Mouse (Mus musculus) CH12.LX (cell line): Measurements from ENCODE around the gene Cacna1b. TPM values are rescaled to one million over a fixed set of nuclear protein-coding genes. Genes with fewer than 3 reads are reported as not detected.
A peak's percentile ranks its signal among the peaks of the same experiment; 100 is the strongest.

ENCODE experiments used
- DNase-seq: peaks from one replicate; pipeline ENCODE4 v3.0.0-alpha.2; 2013; ENCODE audit errors: extremely low read depth
- H3K27ac ChIP-seq: 2 replicates; pipeline ENCODE4 v1.5.1; 2012; ENCODE audit warnings: low read depth, mild to moderate bottlenecking, control low read depth, moderate library complexity; ENCODE audit not compliant: insufficient read depth
- H3K27me3 ChIP-seq: replicated peaks from 2 replicates; pipeline ENCODE3; 2012; ENCODE audit warnings: inconsistent platforms
- H3K36me3 ChIP-seq, 2 experiments: replicated peaks in 1 of 2; 2 replicates each; pipeline versions ENCODE3 to v1.6.1; 2012; ENCODE audit warnings: inconsistent platforms in 1 of 2, low read length in 1 of 2, mild to moderate bottlenecking in 1 of 2, mixed read lengths in 1 of 2, moderate library complexity in 1 of 2; ENCODE audit not compliant: control insufficient read depth in 1 of 2, insufficient read depth in 1 of 2
- H3K4me1 ChIP-seq, 2 experiments: 2 replicates each; pipeline ENCODE4 v1.6.1; 2012; ENCODE audit warnings: inconsistent platforms in 1 of 2, moderate library complexity in 1 of 2; ENCODE audit not compliant: insufficient read depth in 2 of 2, control insufficient read depth in 1 of 2
- H3K4me2 ChIP-seq: 2 replicates; pipeline ENCODE4 v1.6.1; 2012; ENCODE audit warnings: low read depth, mild to moderate bottlenecking, control low read depth; ENCODE audit not compliant: poor library complexity, insufficient read depth, severe bottlenecking
- H3K4me3 ChIP-seq, 3 experiments: fragments of 150-350 bp in 1 of 3; sonication (generic) in 1 of 3; replicated peaks in 1 of 3; 2 replicates each; pipeline versions ENCODE3 to v1.5.1; 2011 to 2012; ENCODE audit warnings: low read depth in 2 of 3, low read length in 2 of 3, mild to moderate bottlenecking in 2 of 3, moderate library complexity in 2 of 3, control low read depth in 1 of 3, improper control_type of control experiment in 1 of 3, inconsistent platforms in 1 of 3, mixed read lengths in 1 of 3; ENCODE audit not compliant: poor library complexity in 1 of 3
- H3K79me2 ChIP-seq: replicated peaks from 2 replicates; pipeline ENCODE4 v1.6.1; 2012; ENCODE audit warnings: mild to moderate bottlenecking, moderate library complexity; ENCODE audit not compliant: control insufficient read depth, poor library complexity, insufficient read depth, severe bottlenecking; ENCODE audit errors: extremely low read depth
- H3K9ac ChIP-seq: 2 replicates; pipeline ENCODE4 v1.6.1; 2012; ENCODE audit warnings: low read depth, mild to moderate bottlenecking, control low read depth, moderate library complexity; ENCODE audit not compliant: insufficient read depth
- H3K9me3 ChIP-seq: replicated peaks from 2 replicates; pipeline ENCODE3; 2012; ENCODE audit warnings: low read length, inconsistent platforms, mixed read lengths
- CHD1 ChIP-seq: IDR thresholded peaks from 2 replicates; pipeline ENCODE4 v1.6.1; 2012; ENCODE audit warnings: low read depth, low read length, improper control_type of control experiment, inconsistent platforms
- CTCF ChIP-seq, 2 experiments: IDR thresholded peaks in 1 of 2; conservative IDR thresholded peaks in 1 of 2; 2 replicates each; pipeline ENCODE4 v1.5.1; 2011 to 2012; ENCODE audit warnings: low read depth in 2 of 2, low read length in 2 of 2, improper control_type of control experiment in 1 of 2, inconsistent platforms in 1 of 2, mild to moderate bottlenecking in 1 of 2, moderate library complexity in 1 of 2
- E2F4 ChIP-seq: IDR thresholded peaks from 2 replicates; pipeline ENCODE4 v1.6.1; 2011; ENCODE audit warnings: low read depth, low read length, improper control_type of control experiment; ENCODE audit not compliant: insufficient replicate concordance
- ELF1 ChIP-seq: IDR thresholded peaks from 2 replicates; pipeline ENCODE4 v1.6.1; 2014; ENCODE audit warnings: low read depth, mild to moderate bottlenecking, inconsistent platforms, low read length, improper control_type of control experiment
- EP300 ChIP-seq: IDR thresholded peaks from 2 replicates; pipeline ENCODE4 v1.6.1; 2011; ENCODE audit warnings: low read length, improper control_type of control experiment
- GABPA ChIP-seq: IDR thresholded peaks from 2 replicates; pipeline ENCODE4 v1.6.1; 2012; ENCODE audit warnings: low read depth, low read length, improper control_type of control experiment, inconsistent platforms; ENCODE audit not compliant: insufficient replicate concordance
- HCFC1 ChIP-seq: IDR thresholded peaks from 2 replicates; pipeline ENCODE4 v1.6.1; 2012; ENCODE audit warnings: low read depth, mild to moderate bottlenecking, inconsistent platforms, low read length, improper control_type of control experiment
- IRF4 ChIP-seq: IDR thresholded peaks from 2 replicates; pipeline ENCODE4 v1.6.1; 2014; ENCODE audit warnings: low read depth, mild to moderate bottlenecking, inconsistent platforms, low read length, improper control_type of control experiment
- JUND ChIP-seq: conservative IDR thresholded peaks from 2 replicates; pipeline ENCODE4 v1.6.1; 2011; ENCODE audit warnings: low read depth, low read length, improper control_type of control experiment
- KAT2A ChIP-seq: IDR thresholded peaks from 2 replicates; pipeline ENCODE4 v1.6.1; 2012; ENCODE audit warnings: low read length, improper control_type of control experiment, inconsistent platforms; ENCODE audit not compliant: insufficient replicate concordance
- MAX ChIP-seq: IDR thresholded peaks from 2 replicates; pipeline ENCODE4 v1.6.1; 2011; ENCODE audit warnings: low read length, improper control_type of control experiment
- MXI1 ChIP-seq: IDR thresholded peaks from 2 replicates; pipeline ENCODE4 v1.6.1; 2011; ENCODE audit warnings: mild to moderate bottlenecking, low read depth, low read length, improper control_type of control experiment
- MYC ChIP-seq: IDR thresholded peaks from 2 replicates; pipeline ENCODE4 v1.6.1; 2011; ENCODE audit warnings: low read depth, mild to moderate bottlenecking, improper control_type of control experiment, low read length
- NELFE ChIP-seq: IDR thresholded peaks from 2 replicates; pipeline ENCODE4 v1.6.1; 2011; ENCODE audit warnings: low read depth, low read length, improper control_type of control experiment
- NRF1 ChIP-seq: IDR thresholded peaks from 2 replicates; pipeline ENCODE4 v1.6.1; 2014; ENCODE audit warnings: low read depth, mild to moderate bottlenecking, inconsistent platforms, low read length, improper control_type of control experiment, moderate library complexity
- PAX5 ChIP-seq: IDR thresholded peaks from 2 replicates; pipeline ENCODE4 v1.6.1; 2012; ENCODE audit warnings: low read length, inconsistent platforms, mixed read lengths
- POLR2A ChIP-seq: IDR thresholded peaks from 2 replicates; pipeline ENCODE4 v1.6.1; 2011; ENCODE audit warnings: low read depth, mild to moderate bottlenecking, improper control_type of control experiment, low read length
- RAD21 ChIP-seq: IDR thresholded peaks from 2 replicates; pipeline ENCODE4 v1.6.1; 2011; ENCODE audit warnings: low read depth, mild to moderate bottlenecking, low read length, improper control_type of control experiment, moderate library complexity
- SIN3A ChIP-seq: IDR thresholded peaks from 2 replicates; pipeline ENCODE4 v1.6.1; 2012; ENCODE audit warnings: low read length, improper control_type of control experiment, inconsistent platforms
- SMC3 ChIP-seq: IDR thresholded peaks from 2 replicates; pipeline ENCODE4 v1.6.1; 2011; ENCODE audit warnings: low read depth, low read length, improper control_type of control experiment
- TBP ChIP-seq: conservative IDR thresholded peaks from 2 replicates; pipeline ENCODE4 v1.6.1; 2011; ENCODE audit warnings: low read depth, low read length, improper control_type of control experiment
- TCF12 ChIP-seq: IDR thresholded peaks from 2 replicates; pipeline ENCODE4 v1.6.1; 2014; ENCODE audit warnings: low read depth, mild to moderate bottlenecking, inconsistent platforms, low read length, improper control_type of control experiment
- ZC3H11A ChIP-seq: IDR thresholded peaks from 2 replicates; pipeline ENCODE4 v1.6.1; 2012; ENCODE audit warnings: low read depth, mild to moderate bottlenecking, inconsistent platforms, low read length, improper control_type of control experiment
- ZMIZ1 ChIP-seq: IDR thresholded peaks from 2 replicates; pipeline ENCODE4 v1.6.1; 2012; ENCODE audit warnings: low read depth, mild to moderate bottlenecking, inconsistent platforms, low read length, improper control_type of control experiment
- dilution Hi-C: fragments of 300-500 bp; cut with MboI; formaldehyde crosslinking; loops from 2 replicates; pipeline ENCODE4 v1.14.3; 2020; ENCODE audit warnings: low sequenced_read_pairs; ENCODE audit not compliant: extremely low pct_unique_long_range_greater_than_20kb, extremely low pct_ligation_motif_present
- in situ Hi-C: fragments of 300-500 bp; cut with MboI; formaldehyde crosslinking; loops from 3 replicates; pipeline ENCODE4 v1.14.3; 2019; ENCODE audit warnings: low sequenced_read_pairs, low pct_ligation_motif_present, low pct_unique_long_range_greater_than_20kb, mixed read lengths
- polyA plus RNA-seq: library from polyadenylated mRNA; unstranded; fragments of >175 nt; gene quantifications from 2 replicates; pipeline ENCODE4 v1.2.1, GENCODE M21; 2012; ENCODE audit warnings: low read depth; ENCODE audit not compliant: insufficient read length
- total RNA-seq, 2 experiments: library from RNA; depleted of rRNA; stranded (reverse); fragments of 300-350 nt in 1 of 2; fragments of >200 nt in 1 of 2; gene quantifications; 2 replicates each; pipeline ENCODE4 v1.2.3; 2012 to 2014

Gene Cacna1b
- total and polyA plus RNA-seq, 3 experiments, result 0.16 to 0.72 TPM; not detected in 1

DNA sequence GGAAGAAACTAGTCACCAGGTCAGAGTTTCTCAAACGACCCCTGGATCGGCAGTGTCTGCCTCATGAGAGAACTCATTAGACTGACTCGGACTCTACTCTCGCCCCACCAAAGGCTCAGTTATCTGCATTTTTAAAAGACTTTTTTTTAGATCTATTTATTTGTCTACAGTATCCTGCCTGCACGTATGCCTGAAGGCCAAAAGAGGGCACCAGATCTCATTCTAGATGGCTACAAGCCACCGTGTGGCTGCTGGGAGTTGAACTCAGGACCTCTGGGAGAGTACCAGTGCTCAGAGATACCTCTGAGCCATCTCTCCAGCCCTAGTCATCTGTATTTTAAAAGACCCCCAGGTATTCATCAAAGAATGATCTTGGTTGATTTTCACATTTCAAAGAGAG lies 201.0 kb downstream of the Cacna1b start:
- no peak for DNase-seq
- Histone ChIP-seq H3K4me3 (no peak overlapping the region), H3K36me3 (no peaks in the 10 kb centered on the region), H3K9ac (no peak overlapping the region), H3K79me2 (no peaks in the 10 kb centered on the region), H3K27ac (no peak overlapping the region), H3K4me2 (no peak overlapping the region), H3K27me3 (no peaks in the 10 kb centered on the region), H3K9me3 (no peaks in the 10 kb centered on the region), H3K4me1 (no peaks in the 10 kb centered on the region; a peak in 1 of 4 replicates)
- no peak for TF ChIP-seq HCFC1
- no peak for TF ChIP-seq SIN3A
- TF ChIP-seq RAD21, result peak; percentile 24
- TF ChIP-seq CTCF (conservative IDR thresholded peaks at IDR 0.05 in 1 of 2, IDR thresholded peaks at IDR 0.05 in 1 of 2; ENCODE audit: low read depth in 2 of 2, low read length in 2 of 2), result peak in 1 of 2 experiments; percentile 51; a peak in 2 of 4 replicates
- no peak for TF ChIP-seq ZC3H11A
- dilution Hi-C loops (no loop called here), in situ Hi-C loops (loop anchor here (10.0 kb wide), 2 partner anchors 157 to 267 kb away; partner anchors contain the start of gene Il1f10)

DNA sequence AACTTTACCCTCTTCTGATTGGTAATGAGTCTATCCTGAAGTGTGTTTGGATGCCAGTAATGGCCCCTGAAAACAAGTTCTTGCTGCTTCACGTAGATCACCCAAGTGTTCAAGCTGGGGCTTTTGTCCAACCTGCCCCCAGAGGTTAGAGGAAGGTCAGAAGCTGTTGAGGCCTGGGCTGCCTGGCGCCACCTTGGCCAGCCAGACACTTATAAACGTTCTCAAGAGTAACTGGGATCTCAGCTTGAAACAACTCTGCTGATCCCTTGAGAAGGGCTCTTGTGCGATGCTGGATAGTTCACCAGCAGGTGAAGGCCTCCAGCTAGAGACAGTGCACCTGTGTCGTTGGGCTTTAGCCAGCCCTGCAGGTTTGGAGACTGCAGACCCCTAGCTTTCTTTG lies 202.8 kb downstream of the Cacna1b start:
- H3K27ac ChIP-seq, result no peak overlapping the region
- H3K36me3 ChIP-seq, result no peaks in the 10 kb centered on the region
- no peak overlapping the region for H3K9ac ChIP-seq
- H3K4me1 ChIP-seq, result no peaks in the 10 kb centered on the region; a peak in 1 of 4 replicates
- H3K4me3 ChIP-seq, result no peak overlapping the region
- no peaks in the 10 kb centered on the region for H3K79me2 ChIP-seq
- in situ Hi-C loops, result loop anchor here (10.0 kb wide), 2 partner anchors 155 to 265 kb away; partner anchors contain the start of gene Il1f10
- DNase-seq, result no peak
- no peaks in the 10 kb centered on the region for H3K27me3 ChIP-seq
- no peaks in the 10 kb centered on the region for H3K9me3 ChIP-seq
- dilution Hi-C loops, result no loop called here
- TF ChIP-seq KAT2A, result no peak
- no peak for TF ChIP-seq ZMIZ1
- TF ChIP-seq IRF4, result no peak
- TF ChIP-seq MAX, result no peak
- TF ChIP-seq RAD21, result no peak
- TF ChIP-seq HCFC1, result no peak
- no peak for TF ChIP-seq CTCF (conservative IDR thresholded peaks at IDR 0.05 in 1 of 2, IDR thresholded peaks at IDR 0.05 in 1 of 2; ENCODE audit: low read depth in 2 of 2, low read length in 2 of 2)
- TF ChIP-seq ZC3H11A, result no peak
- no peak for TF ChIP-seq PAX5
- TF ChIP-seq TCF12, result no peak
- no peak for TF ChIP-seq CHD1
- no peak for TF ChIP-seq MXI1
- no peak for TF ChIP-seq JUND
- TF ChIP-seq, all 38 proteins: peak for 0
- no peak overlapping the region for H3K4me2 ChIP-seq

DNA sequence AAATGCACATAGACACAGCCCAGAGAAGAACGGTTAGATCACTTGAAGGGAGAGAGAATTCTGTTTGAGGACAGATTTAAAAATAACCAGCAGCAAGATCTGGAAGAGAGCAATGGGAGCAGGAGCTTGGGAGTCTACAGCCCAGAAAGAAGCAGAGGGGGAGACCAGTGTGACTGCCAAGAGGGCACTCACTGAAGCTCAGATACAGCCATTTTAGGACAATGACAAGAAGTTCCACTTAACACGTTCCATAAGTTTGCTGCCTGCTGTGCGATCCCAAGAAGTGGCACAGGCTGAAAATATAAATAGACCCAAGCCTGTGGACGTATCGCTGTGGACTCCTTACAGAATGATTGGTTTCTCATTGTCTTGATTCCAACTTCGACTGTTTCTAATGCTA lies 206.6 kb downstream of the Cacna1b start:
- no peak for DNase-seq
- TF ChIP-seq ELF1, result no peak
- TF ChIP-seq KAT2A, result no peak
- TF ChIP-seq TCF12, result no peak
- no peak for TF ChIP-seq GABPA
- no peak for TF ChIP-seq MYC
- no peak for TF ChIP-seq CHD1
- TF ChIP-seq E2F4, result no peak
- no peak for TF ChIP-seq SMC3
- TF ChIP-seq MAX, result no peak
- TF ChIP-seq MXI1, result no peak
- no peak for TF ChIP-seq TBP
- TF ChIP-seq EP300, result no peak
- TF ChIP-seq HCFC1, result no peak
- TF ChIP-seq CTCF (conservative IDR thresholded peaks at IDR 0.05 in 1 of 2, IDR thresholded peaks at IDR 0.05 in 1 of 2; ENCODE audit: low read depth in 2 of 2, low read length in 2 of 2), result no peak
- no peak for TF ChIP-seq RAD21
- no peak for TF ChIP-seq NELFE
- TF ChIP-seq NRF1, result no peak
- no peak for TF ChIP-seq POLR2A
- H3K27ac ChIP-seq, result no peak overlapping the region
- H3K4me1 ChIP-seq, result no peaks in the 10 kb centered on the region
- no peak overlapping the region for H3K4me3 ChIP-seq
- in situ Hi-C loops, result no loop called here
- dilution Hi-C loops, result no loop called here
- no peak overlapping the region for H3K4me2 ChIP-seq
- no peaks in the 10 kb centered on the region for H3K27me3 ChIP-seq
- H3K79me2 ChIP-seq, result no peaks in the 10 kb centered on the region
- H3K9ac ChIP-seq, result no peak overlapping the region
- H3K36me3 ChIP-seq, result no peaks in the 10 kb centered on the region
- no peaks in the 10 kb centered on the region for H3K9me3 ChIP-seq
